Mouse (Mus musculus): Measurements from ENCODE around the gene Ninl. TPM values are rescaled to one million over a fixed set of nuclear protein-coding genes. Genes with fewer than 3 reads are reported as not detected.

Ninl gene
- polyA plus RNA-seq (2016; fragmentation: Nextera tagmentation; extraction: Ambion mirVana): 18.5 and 20.7 TPM in 2 replicates

DNA sequence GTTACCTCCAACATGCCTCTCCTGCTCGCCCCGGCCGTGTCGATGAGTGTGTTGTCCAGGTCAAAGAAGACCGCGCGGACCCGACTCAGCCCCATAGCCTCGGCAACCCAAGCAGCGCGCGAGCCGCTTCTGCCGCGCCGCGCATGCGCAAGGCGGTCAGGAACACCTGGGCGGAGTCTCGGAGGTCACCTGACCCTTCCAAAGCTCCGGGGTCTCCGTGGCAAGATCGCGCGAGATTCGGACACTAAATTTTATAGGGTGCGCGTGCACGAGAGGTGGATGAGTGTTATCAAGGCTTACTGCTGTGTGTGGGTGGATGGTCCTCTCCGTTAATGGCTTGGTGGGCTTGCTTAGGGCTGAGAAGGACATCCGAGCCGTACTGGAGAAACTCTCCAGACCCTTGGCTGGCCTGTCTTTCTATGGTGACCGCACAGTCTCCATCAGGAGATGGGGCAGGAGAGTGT lies at the start of gene Ninl, which contains the start of gene Nanp:
TSS of gene Ninl (minus strand) at position 151 of the 464 bp plus-strand sequence.
TSS of gene Nanp (minus strand) at position 167 of the 464 bp plus-strand sequence.
- peak within 1 kb of the TSS; percentile 98 for H3K27ac ChIP-seq (replicated peaks)
- peaks cover 14% of the 10 kb centered on the region for H3K4me1 ChIP-seq
- H3K36me3 ChIP-seq (replicated peaks): no peaks in the 10 kb centered on the region; the same call in 1 of the 2 replicates
- no peaks in the 10 kb centered on the region for H3K9me3 ChIP-seq
- peak within 1 kb of the TSS; percentile 95 for H3K4me3 ChIP-seq
- DNase-seq (ENCODE audit: low spot score): peak; percentile 95
- H3K27me3 ChIP-seq (replicated peaks; ENCODE audit: low read depth, poor library complexity, severe bottlenecking): no peaks in the 10 kb centered on the region
- WGBS: 2% methylated on average over 34 of the region's 34 CpGs

DNA sequence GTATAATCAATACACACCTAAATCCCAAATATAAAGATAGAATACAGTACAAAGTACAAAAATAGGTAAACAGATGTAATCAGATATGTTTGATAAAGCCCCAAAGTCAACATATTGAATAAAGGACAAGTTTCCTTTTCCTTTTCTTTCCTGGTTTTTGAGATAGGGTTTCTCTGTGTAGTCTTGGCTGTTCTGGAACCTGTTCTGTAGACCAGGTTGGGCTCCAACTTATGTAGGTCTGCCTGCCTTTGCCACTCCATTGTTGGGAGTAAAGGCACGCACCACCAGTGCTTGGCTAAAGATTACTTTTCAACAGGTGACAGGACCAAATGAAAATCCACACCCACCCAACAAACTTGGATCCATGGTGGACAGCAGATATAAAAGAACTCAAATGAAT lies 17.5 kb upstream of the Ninl start:
- Histone ChIP-seq H3K36me3 (replicated peaks) (no peaks in the 10 kb centered on the region), H3K9me3 (0 out of 2 replicates have a peak, but pooled peaks cover 4% of the 10 kb centered on the region), H3K27ac (replicated peaks) (no peak overlapping the region), H3K4me1 (no peaks in the 10 kb centered on the region), H3K4me3 (no peak overlapping the region), H3K27me3 (replicated peaks; ENCODE audit: low read depth, poor library complexity, severe bottlenecking) (no peaks in the 10 kb centered on the region)
- 95% methylated on average over 1 of the region's 1 CpGs for WGBS
- DNase-seq (ENCODE audit: low spot score): no peak

- H3K27me3 ChIP-seq (replicated peaks; ENCODE audit: low read depth, poor library complexity, severe bottlenecking): no peaks in the 10 kb centered on the region
- H3K9me3 ChIP-seq: no peaks in the 10 kb centered on the region
- H3K36me3 ChIP-seq (replicated peaks): no peaks in the 10 kb centered on the region
- WGBS: 94% methylated on average over 1 of the region's 1 CpGs
- DNase-seq (ENCODE audit: low spot score): no peak
- H3K27ac ChIP-seq (replicated peaks): no peak overlapping the region
- peaks cover 14% of the 10 kb centered on the region for H3K4me1 ChIP-seq
- no peak overlapping the region for H3K4me3 ChIP-seq
These were observed 1.2 kb upstream of the Ninl start for GRCm38 (mm10) chr2:151040411-151040810.

- Histone ChIP-seq H3K27ac (replicated peaks) (peak overlapping the region; percentile 98), H3K4me1 (peaks cover 14% of the 10 kb centered on the region)
- 54% methylated on average over 8 of the region's 8 CpGs for WGBS
These were observed 544 bp upstream of the Ninl start for GRCm38 (mm10) chr2:151039726-151040125.

DNA sequence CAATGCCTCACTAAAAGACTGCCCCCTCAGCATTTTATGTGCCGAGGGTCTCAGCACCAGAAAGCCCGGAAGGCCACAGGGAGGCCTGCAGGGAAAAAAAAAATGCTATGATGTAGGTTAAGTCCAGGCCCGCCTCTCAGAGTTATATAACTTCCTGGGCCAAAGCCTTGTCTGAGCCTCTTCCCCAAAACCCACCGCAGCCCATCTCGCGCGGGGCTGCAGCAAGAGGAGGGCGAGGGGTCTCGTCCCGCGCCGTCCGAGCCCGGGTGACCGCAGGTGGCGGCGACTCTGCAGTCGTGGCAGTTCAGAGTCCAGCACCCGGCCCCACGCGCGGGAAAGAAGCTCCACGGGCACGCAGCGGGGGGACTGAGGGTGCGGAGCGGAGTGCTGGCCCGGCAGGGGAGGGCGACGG lies 365 bp downstream of the Ninl start:
- Histone ChIP-seq H3K9me3 (no peaks in the 10 kb centered on the region), H3K4me1 (peaks cover 14% of the 10 kb centered on the region), H3K36me3 (replicated peaks) (no peaks in the 10 kb centered on the region; the same call in 1 of the 2 replicates), H3K27ac (replicated peaks) (peak overlapping the region; percentile 98), H3K4me3 (peak overlapping the region; percentile 95), H3K27me3 (replicated peaks; ENCODE audit: low read depth, poor library complexity, severe bottlenecking) (no peaks in the 10 kb centered on the region)
- WGBS: 1% methylated on average over 30 of the region's 30 CpGs
- peak; percentile 68 for DNase-seq (ENCODE audit: low spot score)

More at GRCm38 (mm10) chr2:151039726-151040125, 544 bp upstream of the Ninl start:
- Histone ChIP-seq H3K9me3 (no peaks in the 10 kb centered on the region), H3K4me3 (peak overlapping the region; percentile 95), H3K36me3 (replicated peaks) (no peaks in the 10 kb centered on the region), H3K27me3 (replicated peaks; ENCODE audit: low read depth, poor library complexity, severe bottlenecking) (no peaks in the 10 kb centered on the region)
- DNase-seq (ENCODE audit: low spot score): no peak

DNA sequence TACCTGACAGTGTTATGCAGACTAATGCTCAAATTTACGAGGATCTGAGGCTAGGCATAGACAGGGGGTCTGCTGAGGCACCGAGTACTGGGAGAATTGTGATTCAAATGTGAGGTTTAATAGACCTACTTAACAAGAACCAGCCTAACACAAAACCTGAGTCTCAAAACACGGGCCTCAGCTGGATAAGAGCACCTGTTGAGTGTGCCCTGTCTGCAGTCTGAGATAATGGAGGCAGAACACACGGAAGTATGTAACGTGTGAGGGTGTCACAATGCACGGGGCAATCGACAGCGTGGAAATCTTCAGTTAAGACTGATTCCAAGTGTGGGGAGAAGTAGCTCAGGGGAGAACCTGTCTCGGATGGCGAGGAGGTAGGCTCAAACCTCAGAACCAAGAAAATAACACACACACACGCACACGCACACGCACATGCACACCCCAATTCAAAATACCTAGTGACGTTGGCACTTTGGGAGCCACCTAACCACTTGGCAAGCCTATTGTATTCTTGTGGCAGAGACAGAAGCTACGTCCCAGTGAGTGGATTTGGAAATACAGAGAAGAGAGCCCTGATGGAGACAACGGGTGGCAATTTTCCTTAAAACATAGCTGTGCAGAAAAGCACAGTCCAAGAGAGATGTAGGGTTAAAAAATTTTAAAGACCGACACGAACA lies 1.2 kb downstream of the Ninl start:
- Histone ChIP-seq H3K36me3 (replicated peaks) (peaks cover 4% of the 10 kb centered on the region; the same call in 1 of the 2 replicates), H3K9me3 (no peaks in the 10 kb centered on the region), H3K4me1 (peaks cover 14% of the 10 kb centered on the region), H3K27ac (replicated peaks) (peak overlapping the region; percentile 98), H3K4me3 (peak overlapping the region; percentile 95), H3K27me3 (replicated peaks; ENCODE audit: low read depth, poor library complexity, severe bottlenecking) (no peaks in the 10 kb centered on the region)
- WGBS: 77% methylated on average over 18 of the region's 18 CpGs
- DNase-seq (ENCODE audit: low spot score): no peak

DNA sequence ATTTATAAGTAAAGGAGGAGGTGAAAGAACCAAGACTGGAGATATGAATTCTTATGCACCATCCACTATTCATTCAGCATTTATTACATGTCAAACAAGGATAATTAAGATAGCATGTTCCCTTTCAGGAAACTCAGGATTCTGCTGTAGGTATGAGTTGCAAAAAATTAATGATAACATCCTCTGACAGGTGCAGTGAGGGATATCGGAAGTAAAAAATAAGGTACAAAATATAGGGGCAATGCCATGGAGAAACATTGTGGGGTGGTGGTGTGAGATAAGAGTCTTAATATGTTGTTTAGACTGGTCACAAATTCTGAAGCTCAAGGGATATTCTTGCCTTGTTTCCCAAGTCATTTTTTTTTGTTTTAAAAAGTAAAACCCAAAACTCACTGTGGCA lies 1.9 kb downstream of the Ninl start:
- DNase-seq (ENCODE audit: low spot score): no peak
- no peaks in the 10 kb centered on the region for H3K9me3 ChIP-seq
- H3K27me3 ChIP-seq (replicated peaks; ENCODE audit: low read depth, poor library complexity, severe bottlenecking): no peaks in the 10 kb centered on the region
- peak overlapping the region; percentile 95 for H3K4me3 ChIP-seq
- peaks cover 8% of the 10 kb centered on the region; the same call in 1 of the 2 replicates for H3K36me3 ChIP-seq (replicated peaks)
- H3K4me1 ChIP-seq: peaks cover 14% of the 10 kb centered on the region
- WGBS: 97% methylated on average over 1 of the region's 1 CpGs
- no peak overlapping the region for H3K27ac ChIP-seq (replicated peaks)

DNA sequence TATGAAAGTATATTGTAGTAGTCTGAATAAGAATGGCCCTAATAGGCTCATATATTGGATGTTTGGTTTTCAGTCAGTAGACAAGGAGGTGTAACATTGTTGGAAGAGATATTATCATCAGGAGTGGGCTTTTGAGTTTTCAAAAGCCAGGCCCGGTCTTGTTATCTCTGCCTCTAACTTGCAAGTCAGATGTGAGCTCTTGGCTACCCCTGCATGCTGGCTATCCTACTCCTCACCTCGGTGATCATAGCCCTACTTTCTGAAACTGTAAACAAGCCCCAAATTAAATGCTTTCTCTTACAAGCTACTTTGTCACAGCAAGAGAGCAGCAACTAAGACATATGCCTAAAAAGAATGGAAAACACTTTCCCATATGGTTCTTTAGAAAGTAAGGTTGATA lies 2.5 kb downstream of the Ninl start:
- Histone ChIP-seq H3K27me3 (replicated peaks; ENCODE audit: low read depth, poor library complexity, severe bottlenecking) (no peaks in the 10 kb centered on the region), H3K36me3 (replicated peaks) (peaks cover 8% of the 10 kb centered on the region; the same call in 1 of the 2 replicates), H3K27ac (replicated peaks) (no peak overlapping the region), H3K4me3 (no peak overlapping the region), H3K4me1 (peaks cover 14% of the 10 kb centered on the region), H3K9me3 (no peaks in the 10 kb centered on the region)
- WGBS: 91% methylated on average over 2 of the region's 2 CpGs
- no peak for DNase-seq (ENCODE audit: low spot score)

DNA sequence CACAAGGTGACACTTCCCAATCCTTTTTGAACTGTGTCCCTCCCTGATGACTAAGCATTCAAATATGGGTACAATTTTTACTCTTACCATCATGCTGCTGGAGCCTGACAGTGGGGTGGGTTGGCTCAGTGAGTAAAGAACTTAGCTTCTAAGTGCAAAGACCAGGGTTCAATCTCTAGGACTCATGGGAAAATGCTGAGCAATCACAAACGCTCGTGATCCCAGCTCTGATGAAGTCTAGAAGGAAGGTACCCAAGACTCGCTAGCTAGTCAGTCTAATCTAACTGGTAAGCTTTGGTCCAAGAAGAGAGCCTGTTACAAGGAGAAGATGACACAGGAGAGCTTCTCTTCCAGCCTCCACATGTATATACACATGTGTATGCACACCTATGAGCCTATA lies 4.7 kb downstream of the Ninl start:
- no peaks in the 10 kb centered on the region for H3K27me3 ChIP-seq (replicated peaks; ENCODE audit: low read depth, poor library complexity, severe bottlenecking)
- 90% methylated on average over 3 of the region's 3 CpGs for WGBS
- H3K4me1 ChIP-seq: peaks cover 10% of the 10 kb centered on the region
- H3K4me3 ChIP-seq: no peak overlapping the region
- H3K36me3 ChIP-seq (replicated peaks): peaks cover 11% of the 10 kb centered on the region
- DNase-seq (ENCODE audit: low spot score): no peak
- no peak overlapping the region for H3K27ac ChIP-seq (replicated peaks)
- H3K9me3 ChIP-seq: no peaks in the 10 kb centered on the region

- Histone ChIP-seq H3K4me3 (no peak overlapping the region), H3K36me3 (replicated peaks) (peaks cover 20% of the 10 kb centered on the region), H3K9me3 (no peaks in the 10 kb centered on the region), H3K27ac (replicated peaks) (no peak overlapping the region), H3K27me3 (replicated peaks; ENCODE audit: low read depth, poor library complexity, severe bottlenecking) (no peaks in the 10 kb centered on the region), H3K4me1 (no peaks in the 10 kb centered on the region)
- no peak for DNase-seq (ENCODE audit: low spot score)
- WGBS: 87% methylated on average over 10 of the region's 10 CpGs
These were observed 18.0 kb downstream of the Ninl start for GRCm38 (mm10) chr2:151021158-151021557.

DNA sequence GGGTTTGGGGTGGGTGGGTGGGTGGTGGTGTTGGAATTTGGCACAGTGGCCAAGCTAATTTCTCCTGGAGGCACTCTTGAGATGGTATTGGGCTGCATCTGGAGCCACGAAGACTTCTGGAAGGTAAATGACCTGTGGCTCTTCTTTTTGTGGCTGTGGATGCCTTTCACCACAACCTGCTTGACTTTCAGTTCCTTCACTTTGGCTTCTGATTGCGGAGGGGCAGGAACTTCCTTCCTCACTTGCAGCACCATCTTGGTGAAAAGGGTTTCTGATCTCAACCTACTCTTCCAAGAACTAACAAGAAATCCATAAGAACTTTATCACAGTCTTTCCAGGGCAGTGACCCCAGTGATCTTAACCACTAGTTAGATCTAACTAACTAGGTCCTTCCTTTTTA lies 23.9 kb downstream of the Ninl start:
- WGBS: 91% methylated on average over 2 of the region's 2 CpGs
- H3K9me3 ChIP-seq: no peaks in the 10 kb centered on the region

GRCm38 (mm10) chr2:151011273-151011672 lies 27.9 kb downstream of the Ninl start:
- Histone ChIP-seq H3K4me3 (no peak overlapping the region), H3K27me3 (replicated peaks; ENCODE audit: low read depth, poor library complexity, severe bottlenecking) (no peaks in the 10 kb centered on the region), H3K9me3 (no peaks in the 10 kb centered on the region), H3K36me3 (replicated peaks) (no peaks in the 10 kb centered on the region), H3K4me1 (peaks cover 20% of the 10 kb centered on the region), H3K27ac (replicated peaks) (no peak overlapping the region)
- WGBS: 74% methylated on average over 1 of the region's 1 CpGs
- no peak for DNase-seq (ENCODE audit: low spot score)

More for the DNA sequence above, 23.9 kb downstream of the Ninl start:
- H3K36me3 ChIP-seq (replicated peaks): no peaks in the 10 kb centered on the region
- H3K27me3 ChIP-seq (replicated peaks; ENCODE audit: low read depth, poor library complexity, severe bottlenecking): no peaks in the 10 kb centered on the region
- no peak for DNase-seq (ENCODE audit: low spot score)
- no peak overlapping the region for H3K27ac ChIP-seq (replicated peaks)
- no peaks in the 10 kb centered on the region for H3K4me1 ChIP-seq
- no peak overlapping the region for H3K4me3 ChIP-seq

- H3K27me3 ChIP-seq (replicated peaks; ENCODE audit: low read depth, poor library complexity, severe bottlenecking): no peaks in the 10 kb centered on the region
- H3K4me1 ChIP-seq: peaks cover 20% of the 10 kb centered on the region
- DNase-seq (ENCODE audit: low spot score): peak; percentile 7
- peak overlapping the region; percentile 95 for H3K27ac ChIP-seq (replicated peaks)
- no peaks in the 10 kb centered on the region for H3K9me3 ChIP-seq
- WGBS: 83% methylated on average over 1 of the region's 1 CpGs
- H3K4me3 ChIP-seq: peak overlapping the region; percentile 83
- no peaks in the 10 kb centered on the region for H3K36me3 ChIP-seq (replicated peaks)
These were observed 29.6 kb downstream of the Ninl start for GRCm38 (mm10) chr2:151009515-151010085.
